Comparison of ENCODE assay signal across 9 mouse cellular contexts in the genomic region with DNA sequence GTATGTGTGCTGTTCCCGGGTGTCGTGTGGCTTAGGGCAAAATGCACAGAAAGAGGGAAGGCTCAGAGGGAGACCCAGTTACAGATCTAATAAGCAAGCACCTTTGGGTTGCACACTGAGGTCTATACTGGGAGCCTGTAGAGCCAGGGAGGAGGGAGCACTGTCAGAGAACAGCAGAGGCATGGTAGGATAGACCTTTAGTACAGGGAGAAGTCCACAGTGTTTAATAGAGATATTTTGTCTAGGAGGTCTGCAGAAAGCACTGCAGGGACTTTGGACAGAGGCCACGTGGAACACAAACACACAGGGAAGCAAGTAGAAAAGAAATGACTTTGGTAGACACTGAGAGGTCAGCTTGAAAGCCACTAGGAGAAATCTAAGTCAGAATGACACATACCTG. TPM values are rescaled to one million over a fixed set of nuclear protein-coding genes. Genes with fewer than 3 reads are reported as not detected.
DNase-seq lines count a peak whose midpoint lies in the region; ATAC-seq lines count a peak whose summit lies in the region.
"Had no signal": no experiment of that assay in that cellular context is flagged by ENCODE, and none has a peak within 500 bp of the region (broad histone marks: within the 10 kb centered on the region; RNA-seq: fewer than 3 reads in every experiment).

No protein-coding gene starts in this region.

- no peak overlapping the region for H3K9ac ChIP-seq in forebrain, embryonic 16.5 days (replicated peaks; ENCODE audit: low read depth, low read length)
- H3K9ac ChIP-seq in neural tube, embryonic 11.5 days (ENCODE audit: low read length) = no peak overlapping the region
- no peak overlapping the region for H3K9ac ChIP-seq in liver, embryonic 11.5 days (ENCODE audit: low read depth, low read length)

- H3K27me3 ChIP-seq in forebrain, embryonic 10.5 days (ENCODE audit: poor library complexity, severe bottlenecking) = no peaks in the 10 kb centered on the region
- H3K27me3 ChIP-seq in forebrain, embryonic 16.5 days (replicated peaks; ENCODE audit: control insufficient read depth, insufficient read depth, low read length) = no peaks in the 10 kb centered on the region
- H3K27me3 ChIP-seq in neural tube, embryonic 11.5 days (ENCODE audit: control insufficient read depth, insufficient read depth, low read length) = no peaks in the 10 kb centered on the region
- no peaks in the 10 kb centered on the region for H3K27me3 ChIP-seq in liver, embryonic 11.5 days (replicated peaks; ENCODE audit: control insufficient read depth, insufficient read depth, low read length)

- peaks cover 33% of the 10 kb centered on the region for H3K4me1 ChIP-seq in forebrain, embryonic 10.5 days
- H3K4me1 ChIP-seq in forebrain, embryonic 16.5 days (replicated peaks; ENCODE audit: control insufficient read depth, insufficient read depth, low read length) = peaks cover 4% of the 10 kb centered on the region; the same call in 1 of the 2 replicates
- H3K4me1 ChIP-seq in neural tube, embryonic 11.5 days (ENCODE audit: control insufficient read depth, insufficient read depth, low read length) = peaks cover 5% of the 10 kb centered on the region; the same call in 1 of the 2 replicates
- H3K4me1 ChIP-seq in liver, embryonic 11.5 days (replicated peaks; ENCODE audit: control insufficient read depth, insufficient read depth, low read length) = peaks cover 15% of the 10 kb centered on the region; the same call in 1 of the 2 replicates

- DNase-seq in forebrain, embryonic 10.5 days (ENCODE audit: extremely low spot score, low spot score) = no peak
- DNase-seq in neural tube, embryonic 11.5 days (ENCODE audit: low spot score) = no peak
- DNase-seq in neural tube, embryonic 10.5 days (ENCODE audit: extremely low spot score, low spot score) = no peak
- no peak for DNase-seq in liver, embryonic 11.5 days (ENCODE audit: low spot score)
- DNase-seq in yolk sac, embryonic 10.5 days (ENCODE audit: low spot score) = peak; percentile 26
- no peak for DNase-seq in frontal cortex, postnatal 10 days (ENCODE audit: low spot score in 2 of 2)
- no peak for DNase-seq in left cerebral cortex, postnatal 4 days
- DNase-seq: cerebellum, adult 11-12 months had no signal

- ATAC-seq in forebrain, embryonic 16.5 days = no peak
- no peak for ATAC-seq in neural tube, embryonic 11.5 days (ENCODE audit: insufficient read depth, low FRiP score, low TSS enrichment)
- no peak for ATAC-seq in liver, embryonic 11.5 days (replicated peaks; ENCODE audit: low FRiP score)

- H3K4me3 ChIP-seq in forebrain, embryonic 10.5 days = peak overlapping the region; percentile 57; the same call in 1 of the 2 replicates
- no peak overlapping the region for H3K4me3 ChIP-seq in forebrain, embryonic 16.5 days (replicated peaks; ENCODE audit: low read length)
- H3K4me3 ChIP-seq in neural tube, embryonic 11.5 days (ENCODE audit: low read depth, low read length) = no peak overlapping the region
- no peak overlapping the region for H3K4me3 ChIP-seq in liver, embryonic 11.5 days (ENCODE audit: low read depth, low read length)

- intact Hi-C loops in left cerebral cortex, postnatal 4 days (cut with DNase I) = no loop called here

- WGBS in forebrain, embryonic 10.5 days = 20% methylated on average over 3 of the region's 3 CpGs
- WGBS in forebrain, embryonic 16.5 days = 27% methylated on average over 3 of the region's 3 CpGs
- 24% methylated on average over 3 of the region's 3 CpGs for WGBS in neural tube, embryonic 11.5 days
- WGBS in liver, embryonic 11.5 days = 22% methylated on average over 3 of the region's 3 CpGs

- no peaks in the 10 kb centered on the region for H3K9me3 ChIP-seq in forebrain, embryonic 10.5 days
- no peaks in the 10 kb centered on the region for H3K9me3 ChIP-seq in forebrain, embryonic 16.5 days (ENCODE audit: control insufficient read depth, low read length)
- H3K9me3 ChIP-seq in neural tube, embryonic 11.5 days (ENCODE audit: control insufficient read depth, low read length) = no peaks in the 10 kb centered on the region
- no peaks in the 10 kb centered on the region for H3K9me3 ChIP-seq in liver, embryonic 11.5 days (ENCODE audit: control insufficient read depth, low read length)

- H3K36me3 ChIP-seq in forebrain, embryonic 10.5 days (replicated peaks) = no peaks in the 10 kb centered on the region
- H3K36me3 ChIP-seq in forebrain, embryonic 16.5 days (ENCODE audit: control insufficient read depth, insufficient read depth) = no peaks in the 10 kb centered on the region
- no peaks in the 10 kb centered on the region for H3K36me3 ChIP-seq in neural tube, embryonic 11.5 days (ENCODE audit: control insufficient read depth, insufficient read depth, low read length)
- H3K36me3 ChIP-seq in liver, embryonic 11.5 days (ENCODE audit: control insufficient read depth, insufficient read depth, low read length) = no peaks in the 10 kb centered on the region

- peak overlapping the region; percentile 80 for H3K27ac ChIP-seq in forebrain, embryonic 10.5 days
- H3K27ac ChIP-seq in forebrain, embryonic 16.5 days (ENCODE audit: low read length) = no peak overlapping the region
- no peak overlapping the region for H3K27ac ChIP-seq in neural tube, embryonic 11.5 days (ENCODE audit: low read depth, low read length)
- H3K27ac ChIP-seq in liver, embryonic 11.5 days (ENCODE audit: low read depth, low read length) = no peak overlapping the region

- no peak overlapping the region for H3K4me2 ChIP-seq in forebrain, embryonic 16.5 days (ENCODE audit: low read length)
- peak overlapping the region; percentile 16 for H3K4me2 ChIP-seq in neural tube, embryonic 11.5 days (ENCODE audit: low read depth)
- H3K4me2 ChIP-seq in liver, embryonic 11.5 days = peak overlapping the region; percentile 17; the same call in 1 of the 2 replicates

RNA-seq across cellular contexts. Expression of gene Cdc42ep5, which starts 0.6 kb away (rescaled TPM):
- polyA plus RNA-seq in forebrain, embryonic 10.5 days (2016; fragmentation: Nextera tagmentation; extraction: Ambion mirVana) = 18.3 and 22.1 TPM in 2 replicates
- 3.4 and 3.8 TPM in 2 replicates for polyA plus RNA-seq in forebrain, embryonic 16.5 days (2015; fragmentation: Nextera tagmentation; extraction: Ambion mirVana)
- 18.7 and 19.8 TPM in 2 replicates for polyA plus RNA-seq in neural tube, embryonic 11.5 days (2014; fragmentation: Nextera tagmentation; extraction: Ambion mirVana)
- polyA plus RNA-seq in liver, embryonic 11.5 days (2014; fragmentation: Nextera tagmentation; extraction: Ambion mirVana) = 20.0 and 22.8 TPM in 2 replicates
- total RNA-seq in left cerebral cortex, postnatal 4 days (2021) = 1 to 10 TPM; 3.0 to 4.0 TPM

RNA-seq across cellular contexts. Expression of gene Leng9, which starts 15.1 kb away (rescaled TPM):
- polyA plus RNA-seq in forebrain, embryonic 10.5 days (2016; fragmentation: Nextera tagmentation; extraction: Ambion mirVana) = 1.7 and 1.8 TPM in 2 replicates
- polyA plus RNA-seq in forebrain, embryonic 16.5 days (2015; fragmentation: Nextera tagmentation; extraction: Ambion mirVana) = 5.4 and 6.4 TPM in 2 replicates
- 1.5 and 2.2 TPM in 2 replicates for polyA plus RNA-seq in neural tube, embryonic 11.5 days (2014; fragmentation: Nextera tagmentation; extraction: Ambion mirVana)
- 1.8 TPM in 2 replicates for polyA plus RNA-seq in liver, embryonic 11.5 days (2014; fragmentation: Nextera tagmentation; extraction: Ambion mirVana)
- 1 to 10 TPM; 5.3 to 5.5 TPM for total RNA-seq in left cerebral cortex, postnatal 4 days (2021)

RNA-seq across cellular contexts. Expression of gene Leng8, which starts 28.4 kb away (rescaled TPM):
- 60.6 and 61.5 TPM in 2 replicates for polyA plus RNA-seq in forebrain, embryonic 10.5 days (2016; fragmentation: Nextera tagmentation; extraction: Ambion mirVana)
- polyA plus RNA-seq in forebrain, embryonic 16.5 days (2015; fragmentation: Nextera tagmentation; extraction: Ambion mirVana) = 68.6 and 95.7 TPM in 2 replicates
- 50.3 and 58.0 TPM in 2 replicates for polyA plus RNA-seq in neural tube, embryonic 11.5 days (2014; fragmentation: Nextera tagmentation; extraction: Ambion mirVana)
- 43.6 and 48.1 TPM in 2 replicates for polyA plus RNA-seq in liver, embryonic 11.5 days (2014; fragmentation: Nextera tagmentation; extraction: Ambion mirVana)
- 100 to 1,000 TPM; 167 to 177 TPM for total RNA-seq in left cerebral cortex, postnatal 4 days (2021)

RNA-seq across cellular contexts. Expression of gene Ttyh1, which starts 46.1 kb away (rescaled TPM):
- polyA plus RNA-seq in forebrain, embryonic 10.5 days (2016; fragmentation: Nextera tagmentation; extraction: Ambion mirVana) = 32.6 and 33.0 TPM in 2 replicates
- 97.4 and 115 TPM in 2 replicates for polyA plus RNA-seq in forebrain, embryonic 16.5 days (2015; fragmentation: Nextera tagmentation; extraction: Ambion mirVana)
- 46.1 and 48.8 TPM in 2 replicates for polyA plus RNA-seq in neural tube, embryonic 11.5 days (2014; fragmentation: Nextera tagmentation; extraction: Ambion mirVana)
- polyA plus RNA-seq in liver, embryonic 11.5 days (2014; fragmentation: Nextera tagmentation; extraction: Ambion mirVana) = 0.58 and 0.85 TPM in 2 replicates
- total RNA-seq in left cerebral cortex, postnatal 4 days (2021) = 100 to 1,000 TPM; 292 to 311 TPM
